Mouse (Mus musculus): ENCODE results near the gene Fat2. TPM values are rescaled to one million over a fixed set of nuclear protein-coding genes. Genes with fewer than 3 reads are reported as not detected.

Gene Fat2
- polyA plus RNA-seq (2012; rRNA removed) = 0.71 and 1.3 TPM in 2 replicates

GRCm38 (mm10) chr11:55336101-55336891 lies at the start of gene Fat2:
Gene Fat2 (minus strand): TSS chr11:55336564.

DNA sequence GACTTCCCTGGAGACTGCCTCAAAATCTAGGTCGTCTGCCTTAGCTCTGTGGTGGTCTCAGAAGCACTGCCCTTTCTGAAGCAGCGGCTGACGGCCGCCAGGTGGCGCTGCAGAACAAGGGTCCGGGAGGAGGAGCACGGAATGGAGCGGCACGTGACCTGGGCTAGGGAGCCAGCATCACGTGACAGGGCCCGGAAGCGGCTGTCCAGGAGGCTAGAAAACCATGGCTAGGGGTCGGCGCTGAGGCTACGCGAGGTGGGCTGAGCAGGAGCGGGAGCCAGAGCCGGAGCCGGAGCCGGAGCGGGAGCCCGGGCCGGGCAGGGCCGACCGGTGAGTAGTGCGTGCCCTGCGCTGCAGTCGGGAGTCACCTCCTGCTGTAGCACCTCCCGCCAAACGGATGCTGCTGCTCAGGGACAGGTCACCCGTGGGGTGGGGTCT lies 132.2 kb downstream of the Fat2 start, which contains the start of gene Slc36a1:
Gene Slc36a1, plus strand, starts transcription at position 192 of the 438 bp plus-strand sequence.

Other genes starting within 250 kb of the Fat2 start
- gene Gm2a, start 238.4 kb downstream of the Fat2 start, polyA plus RNA-seq (2012; rRNA removed) = 17.3 and 27.2 TPM in 2 replicates
- 0.03 and 0.12 TPM in 2 replicates for gene Slc36a3, start 184.9 kb downstream of the Fat2 start, polyA plus RNA-seq (2012; rRNA removed)
- 2.6 and 3.2 TPM in 2 replicates for gene Slc36a2, start 151.5 kb downstream of the Fat2 start, polyA plus RNA-seq (2012; rRNA removed)
- gene Slc36a1, start 132.2 kb downstream of the Fat2 start, polyA plus RNA-seq (2012; rRNA removed) = 9.4 and 10.3 TPM in 2 replicates
- 362 and 426 TPM in 2 replicates for gene Sparc, start 86.6 kb upstream of the Fat2 start, polyA plus RNA-seq (2012; rRNA removed)
- 245 and 392 TPM in 2 replicates for gene Atox1, start 124.7 kb upstream of the Fat2 start, polyA plus RNA-seq (2012; rRNA removed)
- gene G3bp1, start 133.1 kb upstream of the Fat2 start, polyA plus RNA-seq (2012; rRNA removed) = 7.7 and 10.5 TPM in 2 replicates

Data from stomach, adult 2 months (tissue).